Mouse (Mus musculus) neural tube, embryonic 15.5 days (tissue): ENCODE measurements around the gene Zfp286. TPM values are rescaled to one million over a fixed set of nuclear protein-coding genes. Genes with fewer than 3 reads are reported as not detected.

Experiments
- ATAC-seq: fragments of 200-750 bp; cut with Nextera tagmentation; 2 replicates; pipeline ENCODE4 v1.8.0; 2017; ENCODE audit warnings: mild to moderate bottlenecking, moderate TSS enrichment, moderate library complexity; ENCODE audit not compliant: low FRiP score
- H3K27ac ChIP-seq: fragments of 300-500 bp; sonication (generic); replicated peaks from 2 replicates; pipeline ENCODE4 v1.5.1; 2015; ENCODE audit warnings: mild to moderate bottlenecking, inconsistent platforms
- H3K27me3 ChIP-seq: fragments of 300-500 bp; sonication (generic); replicated peaks from 2 replicates; pipeline ENCODE4 v1.6.1; 2015; ENCODE audit warnings: inconsistent platforms
- H3K36me3 ChIP-seq: fragments of 300-500 bp; sonication (generic); 2 replicates; pipeline ENCODE4 v1.6.1; 2015; ENCODE audit warnings: inconsistent platforms
- H3K4me1 ChIP-seq: fragments of 300-500 bp; sonication (generic); 2 replicates; pipeline ENCODE4 v1.6.1; 2015; ENCODE audit warnings: inconsistent platforms
- H3K4me2 ChIP-seq: fragments of 300-500 bp; sonication (generic); 2 replicates; pipeline ENCODE4 v1.6.1; 2015; ENCODE audit warnings: inconsistent platforms, mild to moderate bottlenecking, moderate library complexity
- H3K4me3 ChIP-seq: fragments of 300-500 bp; sonication (generic); replicated peaks from 2 replicates; pipeline ENCODE4 v1.5.1; 2015; ENCODE audit warnings: mild to moderate bottlenecking, inconsistent platforms
- H3K9ac ChIP-seq: fragments of 300-500 bp; sonication (generic); replicated peaks from 2 replicates; pipeline ENCODE4 v1.6.1; 2015; ENCODE audit warnings: mild to moderate bottlenecking, inconsistent platforms
- H3K9me3 ChIP-seq: fragments of 300-500 bp; sonication (generic); replicated peaks from 2 replicates; pipeline ENCODE4 v1.6.1; 2016; ENCODE audit warnings: inconsistent platforms
- WGBS: fragments of 180-500 bp; shearing (Covaris S2); methylation state at CpG from one replicate; pipeline ENCODE4 v1.1.7; 2015; ENCODE audit warnings: mixed read lengths; 5-methylcytosine and 5-hydroxymethylcytosine counted together
- polyA plus RNA-seq: library from polyadenylated mRNA; unstranded; fragments of >200 nt; fragmentation: Nextera tagmentation; extraction: Ambion mirVana; gene quantifications from 2 replicates; pipeline ENCODE4 v1.2.1, GENCODE M21; 2015

Zfp286 gene
- polyA plus RNA-seq, 1 experiment from 2014 or later = 25.0 TPM

DNA sequence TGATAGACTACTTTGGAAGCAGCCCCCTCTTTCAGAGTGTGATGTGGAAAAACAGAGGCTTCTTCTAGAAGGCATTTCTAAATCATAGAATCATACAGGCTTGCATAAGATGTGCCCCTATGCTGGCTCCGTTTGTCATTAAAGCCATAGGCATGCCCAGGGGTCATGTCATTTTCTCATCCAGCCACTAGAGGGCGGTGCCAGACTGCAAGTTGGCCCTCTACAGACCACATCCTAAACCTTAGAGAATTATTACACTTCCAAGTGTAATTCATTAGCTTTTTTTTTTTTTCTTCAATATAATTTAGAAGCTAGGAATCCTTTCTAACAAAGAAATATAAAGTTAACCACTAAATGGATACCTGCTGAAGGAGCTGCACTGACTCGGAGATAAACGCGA is 45.2 kb downstream of the Zfp286 start:
- Histone ChIP-seq H3K36me3 (no peaks in the 10 kb centered on the region), H3K4me2 (no peak overlapping the region), H3K9me3 (no peaks in the 10 kb centered on the region), H3K27ac (no peak overlapping the region), H3K4me1 (no peaks in the 10 kb centered on the region; the same call in 1 of the 2 replicates), H3K4me3 (no peak overlapping the region), H3K9ac (no peak overlapping the region), H3K27me3 (0 out of 2 replicates have a peak, but pooled peaks cover 5% of the 10 kb centered on the region)
- 50% methylated on average over 5 of the region's 5 CpGs for WGBS
- peak; percentile 23; the same call in 1 of the 2 replicates for ATAC-seq

DNA sequence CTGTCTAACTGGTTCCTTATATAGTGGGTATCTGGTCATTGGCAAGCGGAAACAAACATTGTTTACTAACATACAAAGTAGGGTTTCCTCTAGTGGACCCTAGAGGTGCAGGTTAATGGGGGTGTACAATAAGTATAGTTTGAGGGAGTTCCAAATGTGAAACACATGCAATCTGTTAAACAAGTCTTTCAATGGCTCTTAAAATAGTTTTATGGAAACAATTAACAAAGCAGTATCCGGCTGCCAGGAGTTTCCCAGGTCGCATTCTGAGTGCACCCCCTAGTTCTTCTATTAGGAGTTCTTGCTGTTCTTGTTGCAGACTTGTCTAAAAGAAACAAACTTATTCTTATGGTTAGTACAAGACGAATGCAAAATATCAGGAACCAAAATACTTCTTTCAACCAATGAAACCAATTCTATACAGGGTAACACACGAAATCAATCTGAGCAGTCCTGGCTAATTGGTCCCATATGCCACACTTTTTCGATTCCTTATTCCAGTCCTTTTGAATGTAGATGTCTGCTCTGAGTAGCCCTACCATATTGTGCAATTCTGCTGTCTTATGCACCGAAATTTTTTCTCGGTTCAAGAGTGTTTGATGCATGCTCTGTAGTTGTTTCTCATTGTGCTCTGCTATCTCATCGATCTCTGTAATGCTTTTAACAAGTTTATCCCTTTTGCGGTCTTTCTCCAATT is 46.9 kb downstream of the Zfp286 start:
- Histone ChIP-seq H3K9ac (no peak overlapping the region), H3K27me3 (no peaks in the 10 kb centered on the region), H3K4me3 (no peak overlapping the region), H3K4me1 (no peaks in the 10 kb centered on the region; the same call in 1 of the 2 replicates), H3K36me3 (no peaks in the 10 kb centered on the region), H3K9me3 (no peaks in the 10 kb centered on the region), H3K4me2 (no peak overlapping the region), H3K27ac (no peak overlapping the region)
- ATAC-seq = no peak
- 81% methylated on average over 10 of the region's 10 CpGs for WGBS

DNA sequence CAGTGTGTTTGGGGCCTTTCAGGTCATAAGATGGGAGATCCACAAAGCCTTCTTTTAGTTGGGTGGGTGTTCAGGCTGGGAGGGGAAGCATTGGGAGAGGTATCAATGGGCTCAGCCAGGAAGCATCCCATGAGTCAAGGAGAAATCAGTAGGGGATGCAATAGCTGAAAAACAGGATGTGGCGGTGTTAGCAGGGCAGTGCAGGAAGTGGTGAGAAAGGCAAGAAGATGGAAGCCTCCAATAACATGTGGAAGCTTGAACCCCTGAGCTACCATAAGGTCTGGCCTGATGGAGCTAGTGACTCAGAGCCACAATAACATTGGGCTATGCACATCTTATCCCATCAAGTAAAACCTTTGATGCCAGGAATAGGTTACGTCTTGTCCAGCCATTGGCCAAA is 48.1 kb downstream of the Zfp286 start:
- H3K4me1 ChIP-seq = no peaks in the 10 kb centered on the region; the same call in 1 of the 2 replicates
- no peak overlapping the region for H3K9ac ChIP-seq
- H3K27me3 ChIP-seq = no peaks in the 10 kb centered on the region
- H3K9me3 ChIP-seq = no peaks in the 10 kb centered on the region
- no peak overlapping the region for H3K4me2 ChIP-seq
- no peaks in the 10 kb centered on the region for H3K36me3 ChIP-seq
- ATAC-seq = no peak
- no peak overlapping the region for H3K27ac ChIP-seq
- WGBS = 95% methylated on average over 2 of the region's 2 CpGs
- H3K4me3 ChIP-seq = no peak overlapping the region

DNA sequence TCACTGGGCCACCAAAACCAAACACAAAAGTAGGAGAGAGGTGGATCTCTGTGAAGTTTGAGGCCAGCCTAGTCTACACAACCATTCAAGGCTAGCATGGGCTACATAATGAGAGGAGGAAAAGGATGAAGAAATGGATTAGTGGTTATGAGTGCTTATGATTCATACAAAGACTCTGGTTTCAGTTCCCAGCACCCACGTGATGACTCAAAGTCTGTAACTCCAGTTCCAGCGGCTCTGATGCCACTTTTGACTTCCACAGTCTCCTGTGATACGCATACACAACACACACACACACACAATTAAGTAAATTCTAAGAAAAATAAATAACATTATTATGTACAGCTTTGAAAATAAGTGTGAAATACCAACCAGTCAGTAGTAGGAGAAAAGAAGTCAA is 56.6 kb downstream of the Zfp286 start:
- peaks cover 23% of the 10 kb centered on the region for H3K4me1 ChIP-seq
- H3K4me2 ChIP-seq = no peak overlapping the region
- WGBS = 86% methylated on average over 3 of the region's 3 CpGs
- H3K9me3 ChIP-seq = no peaks in the 10 kb centered on the region
- H3K27me3 ChIP-seq = no peaks in the 10 kb centered on the region
- H3K36me3 ChIP-seq = peaks cover 10% of the 10 kb centered on the region
- H3K9ac ChIP-seq = no peak overlapping the region
- no peak overlapping the region for H3K27ac ChIP-seq
- no peak for ATAC-seq
- H3K4me3 ChIP-seq = no peak overlapping the region

DNA sequence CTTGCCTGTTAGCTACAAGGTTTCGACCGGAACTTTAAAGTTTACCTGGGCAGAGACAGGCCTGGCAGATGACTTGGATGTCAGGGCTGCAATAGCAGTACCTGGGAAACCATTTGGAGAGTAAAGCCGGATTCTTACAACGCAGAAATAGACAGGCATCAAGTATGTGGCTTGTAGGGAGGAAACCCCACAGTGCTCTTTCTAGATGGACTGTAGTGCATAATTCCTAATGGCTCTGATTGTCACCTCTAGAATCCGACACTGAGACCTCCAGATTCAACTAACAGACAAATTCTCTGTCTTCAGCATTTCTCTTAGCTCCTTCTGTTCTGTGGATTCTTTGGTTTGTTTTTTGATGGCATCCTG is 57.3 kb downstream of the Zfp286 start:
- peak overlapping the region; percentile 80 for H3K4me3 ChIP-seq
- peak overlapping the region; percentile 90 for H3K27ac ChIP-seq
- peak; percentile 43 for ATAC-seq
- H3K9me3 ChIP-seq = no peaks in the 10 kb centered on the region
- H3K4me2 ChIP-seq = peak overlapping the region; percentile 67
- peaks cover 16% of the 10 kb centered on the region for H3K36me3 ChIP-seq
- H3K27me3 ChIP-seq = no peaks in the 10 kb centered on the region
- H3K4me1 ChIP-seq = peaks cover 23% of the 10 kb centered on the region
- H3K9ac ChIP-seq = peak overlapping the region; percentile 72; the same call in 1 of the 2 replicates
- WGBS = 6% methylated on average over 5 of the region's 5 CpGs

DNA sequence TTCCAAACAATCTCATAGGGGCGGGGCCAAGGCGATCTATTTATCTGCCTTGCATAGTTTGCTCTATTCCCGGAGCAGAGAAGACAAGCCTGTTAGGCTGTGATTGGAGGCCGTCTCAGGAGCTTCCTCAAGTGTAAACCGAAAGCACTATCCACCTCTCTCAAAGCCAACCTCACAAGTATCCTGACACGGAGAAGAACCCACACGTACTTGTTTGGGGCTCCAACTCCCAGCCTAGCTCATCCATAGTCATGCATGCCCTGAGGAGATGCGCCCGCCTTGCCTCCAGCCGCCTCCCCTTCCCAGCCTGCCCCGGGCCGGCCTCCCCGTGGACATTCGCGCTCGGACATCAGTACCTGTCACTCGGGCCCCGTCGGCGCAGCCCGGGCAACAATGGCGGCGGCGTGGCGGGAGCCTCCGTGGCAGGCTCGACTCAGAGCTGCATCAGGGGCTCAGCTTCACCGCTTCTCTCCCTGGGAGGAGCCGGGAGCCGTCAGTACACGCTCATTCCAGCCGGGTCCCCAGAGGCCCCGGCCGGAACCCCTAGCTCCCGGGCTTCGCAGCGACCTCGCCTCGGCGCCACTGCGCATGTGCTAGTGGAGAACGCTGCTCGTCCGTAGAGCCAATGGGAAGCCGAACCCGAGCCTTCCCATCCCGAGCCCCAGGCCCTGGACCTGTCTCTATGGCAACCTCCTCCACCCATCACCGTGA is 57.8 kb downstream of the Zfp286 start, which contains the start of gene Zfp287:
Gene Zfp287, minus strand, starts transcription at position 595 of the 711 bp plus-strand sequence.
- H3K4me2 ChIP-seq = peak within 1 kb of the TSS; percentile 67
- H3K9ac ChIP-seq = peak within 1 kb of the TSS; percentile 72
- no peaks in the 10 kb centered on the region for H3K27me3 ChIP-seq
- H3K4me3 ChIP-seq = peak within 1 kb of the TSS; percentile 80
- H3K27ac ChIP-seq = peak within 1 kb of the TSS; percentile 90
- H3K4me1 ChIP-seq = peaks cover 23% of the 10 kb centered on the region
- under 1% methylated on average over 48 of the region's 48 CpGs for WGBS
- H3K9me3 ChIP-seq = no peaks in the 10 kb centered on the region
- ATAC-seq = peak; percentile 99
- peaks cover 16% of the 10 kb centered on the region for H3K36me3 ChIP-seq

DNA sequence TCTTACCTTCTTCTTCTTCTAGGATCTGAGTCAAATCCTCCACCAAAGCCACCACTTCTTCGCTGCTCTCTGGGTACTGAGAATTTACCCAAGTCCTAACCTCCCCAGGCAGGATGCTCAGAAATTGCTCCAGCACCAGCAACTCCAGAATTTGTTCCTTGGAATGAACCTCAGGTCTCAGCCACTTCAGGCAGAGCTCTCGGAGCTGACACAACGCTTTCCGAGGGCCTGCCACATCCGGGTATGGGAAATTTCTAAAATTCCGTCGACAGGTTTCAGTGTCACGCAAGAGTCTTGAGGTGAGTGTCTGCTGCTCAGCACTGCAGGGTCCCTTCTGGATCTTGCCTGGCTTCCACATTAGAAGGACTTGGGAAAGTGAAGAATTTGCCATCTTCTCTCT is 61.0 kb downstream of the Zfp286 start:
- no peak overlapping the region for H3K9ac ChIP-seq
- H3K36me3 ChIP-seq = peaks cover 41% of the 10 kb centered on the region
- H3K27me3 ChIP-seq = no peaks in the 10 kb centered on the region
- ATAC-seq = no peak
- WGBS = 95% methylated on average over 8 of the region's 8 CpGs
- H3K9me3 ChIP-seq = no peaks in the 10 kb centered on the region
- peaks cover 23% of the 10 kb centered on the region for H3K4me1 ChIP-seq
- no peak overlapping the region for H3K4me3 ChIP-seq
- no peak overlapping the region for H3K27ac ChIP-seq
- no peak overlapping the region for H3K4me2 ChIP-seq

DNA sequence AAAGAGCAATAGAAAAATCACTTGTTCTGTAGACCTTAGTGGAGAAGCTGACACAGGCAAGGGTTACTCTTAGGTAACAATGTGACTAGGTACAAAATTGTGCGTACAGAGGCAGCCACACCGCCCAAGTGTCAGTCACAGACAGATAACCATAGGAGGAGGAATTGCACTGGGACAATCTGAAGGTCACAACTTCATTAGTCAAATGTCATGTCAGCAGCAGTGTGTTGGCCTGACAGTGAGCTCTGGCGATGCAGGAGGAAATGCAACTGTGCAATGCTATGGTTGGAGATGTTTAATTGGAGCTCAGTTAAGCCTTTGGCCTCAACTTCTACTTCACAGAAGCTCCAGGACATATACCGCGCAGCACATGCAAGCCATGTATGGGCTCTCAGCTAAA is 78.6 kb downstream of the Zfp286 start:
- 91% methylated on average over 5 of the region's 5 CpGs for WGBS
- no peak overlapping the region for H3K27ac ChIP-seq
- H3K4me1 ChIP-seq = no peaks in the 10 kb centered on the region
- H3K36me3 ChIP-seq = peaks cover 50% of the 10 kb centered on the region
- no peaks in the 10 kb centered on the region for H3K9me3 ChIP-seq
- H3K27me3 ChIP-seq = no peaks in the 10 kb centered on the region
- H3K4me2 ChIP-seq = no peak overlapping the region
- no peak overlapping the region for H3K9ac ChIP-seq
- H3K4me3 ChIP-seq = no peak overlapping the region
- no peak for ATAC-seq

DNA sequence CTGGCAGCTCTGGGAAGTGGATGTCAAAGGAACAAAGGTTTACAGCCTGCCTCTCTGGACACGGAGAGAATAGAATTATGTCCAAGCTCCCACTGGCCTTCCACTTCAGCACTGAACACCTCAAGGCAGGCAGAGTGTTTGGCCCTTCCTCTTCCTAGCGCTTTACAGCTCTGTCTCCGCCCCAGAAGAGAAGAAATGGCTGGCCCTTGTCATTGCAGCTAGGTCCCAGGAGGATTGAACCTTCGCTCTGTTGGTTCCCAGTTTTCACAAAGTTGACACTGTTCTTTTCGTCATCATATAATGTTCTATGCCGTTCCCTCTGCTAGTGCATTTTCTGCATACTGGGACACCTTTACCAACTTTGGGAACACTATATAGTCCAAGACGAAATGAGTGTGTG is 81.0 kb downstream of the Zfp286 start:
- H3K4me2 ChIP-seq = no peak overlapping the region
- H3K9ac ChIP-seq = no peak overlapping the region
- 80% methylated on average over 7 of the region's 7 CpGs for WGBS
- no peaks in the 10 kb centered on the region for H3K4me1 ChIP-seq
- no peak overlapping the region for H3K4me3 ChIP-seq
- ATAC-seq = no peak
- no peak overlapping the region for H3K27ac ChIP-seq
- no peaks in the 10 kb centered on the region for H3K9me3 ChIP-seq
- H3K27me3 ChIP-seq = no peaks in the 10 kb centered on the region
- peaks cover 28% of the 10 kb centered on the region for H3K36me3 ChIP-seq

DNA sequence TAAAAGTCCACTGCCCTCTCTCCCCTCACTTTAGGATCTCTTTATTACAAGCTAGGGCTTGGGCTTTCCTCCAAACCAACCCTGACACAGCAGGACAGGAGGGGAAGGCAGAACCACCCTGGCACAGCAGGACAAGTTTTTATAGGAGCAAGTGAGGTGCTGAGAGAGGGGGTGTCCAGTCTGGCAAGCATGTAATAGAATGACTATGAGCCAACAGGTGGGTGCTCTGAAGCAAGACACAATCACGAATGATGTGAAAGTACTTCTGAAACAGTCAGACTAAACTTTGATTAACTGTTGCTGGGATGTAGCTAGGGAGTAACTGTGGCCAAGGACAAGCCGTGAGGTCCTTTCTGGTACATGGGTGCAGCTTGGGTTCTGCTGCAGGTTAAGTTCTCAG is 83.1 kb downstream of the Zfp286 start:
- Histone ChIP-seq H3K9ac (no peak overlapping the region), H3K27ac (no peak overlapping the region), H3K9me3 (no peaks in the 10 kb centered on the region), H3K4me3 (no peak overlapping the region), H3K4me1 (no peaks in the 10 kb centered on the region), H3K4me2 (no peak overlapping the region), H3K36me3 (peaks cover 12% of the 10 kb centered on the region), H3K27me3 (no peaks in the 10 kb centered on the region)
- WGBS = 85% methylated on average over 2 of the region's 2 CpGs
- no peak for ATAC-seq
